Mouse (Mus musculus): ENCODE data around the gene Tsen2. TPM values are rescaled to one million over a fixed set of nuclear protein-coding genes. Genes with fewer than 3 reads are reported as not detected.

Gene Tsen2
- polyA plus RNA-seq, 1 experiment from 2014 or later, result 35.0 TPM

DNA sequence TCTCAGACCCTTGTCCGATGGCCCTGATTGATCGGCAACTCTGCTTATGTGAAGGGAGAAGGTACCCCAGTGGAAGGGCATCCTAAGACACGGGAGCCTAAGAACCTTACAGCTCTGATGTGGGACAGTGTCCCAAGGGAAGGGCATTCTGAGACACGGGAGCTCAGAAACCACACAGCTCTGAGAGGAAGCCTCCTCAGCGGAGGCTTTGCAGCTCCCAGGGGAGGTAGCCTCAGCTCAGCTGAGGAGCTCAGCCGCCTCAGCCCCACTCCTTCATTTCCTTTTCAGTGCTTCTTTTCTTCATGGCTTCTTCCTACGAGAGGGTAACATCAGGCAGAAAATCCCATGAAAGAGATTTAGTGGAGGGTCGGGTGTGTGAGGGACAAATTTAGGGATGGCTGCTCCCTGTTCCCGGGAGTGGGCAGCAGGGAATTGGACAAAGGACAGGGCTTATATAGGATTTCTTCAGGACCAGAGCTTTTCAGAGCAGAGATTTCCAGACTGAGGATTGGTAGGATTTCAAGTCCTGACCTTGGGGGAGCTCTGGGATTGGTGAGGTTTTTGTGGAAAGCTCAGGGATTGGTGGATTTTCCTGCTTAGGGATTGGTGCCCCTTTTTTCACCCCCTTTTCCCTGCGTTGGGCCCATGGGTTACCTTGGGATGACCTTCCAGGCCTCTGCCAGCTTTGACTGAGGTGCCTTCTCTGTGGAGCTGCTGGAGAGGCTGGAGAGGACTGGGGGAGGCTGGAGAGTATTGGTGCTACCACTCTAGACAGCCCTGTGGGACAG is 38.1 kb downstream of the Tsen2 start:
- H3K4me3 ChIP-seq, result no peak overlapping the region
- WGBS, result 79% methylated on average over 10 of the region's 10 CpGs
- no peaks in the 10 kb centered on the region for H3K9me3 ChIP-seq
- H3K36me3 ChIP-seq, result peaks cover 28% of the 10 kb centered on the region
- H3K4me2 ChIP-seq, result no peak overlapping the region
- H3K4me1 ChIP-seq, result no peaks in the 10 kb centered on the region
- no peak overlapping the region for H3K9ac ChIP-seq
- H3K27ac ChIP-seq, result no peak overlapping the region
- ATAC-seq (ENCODE audit: insufficient number of reproducible peaks, insufficient read depth, low FRiP score, low TSS enrichment, low read depth), result no peak
- H3K27me3 ChIP-seq, result no peaks in the 10 kb centered on the region

DNA sequence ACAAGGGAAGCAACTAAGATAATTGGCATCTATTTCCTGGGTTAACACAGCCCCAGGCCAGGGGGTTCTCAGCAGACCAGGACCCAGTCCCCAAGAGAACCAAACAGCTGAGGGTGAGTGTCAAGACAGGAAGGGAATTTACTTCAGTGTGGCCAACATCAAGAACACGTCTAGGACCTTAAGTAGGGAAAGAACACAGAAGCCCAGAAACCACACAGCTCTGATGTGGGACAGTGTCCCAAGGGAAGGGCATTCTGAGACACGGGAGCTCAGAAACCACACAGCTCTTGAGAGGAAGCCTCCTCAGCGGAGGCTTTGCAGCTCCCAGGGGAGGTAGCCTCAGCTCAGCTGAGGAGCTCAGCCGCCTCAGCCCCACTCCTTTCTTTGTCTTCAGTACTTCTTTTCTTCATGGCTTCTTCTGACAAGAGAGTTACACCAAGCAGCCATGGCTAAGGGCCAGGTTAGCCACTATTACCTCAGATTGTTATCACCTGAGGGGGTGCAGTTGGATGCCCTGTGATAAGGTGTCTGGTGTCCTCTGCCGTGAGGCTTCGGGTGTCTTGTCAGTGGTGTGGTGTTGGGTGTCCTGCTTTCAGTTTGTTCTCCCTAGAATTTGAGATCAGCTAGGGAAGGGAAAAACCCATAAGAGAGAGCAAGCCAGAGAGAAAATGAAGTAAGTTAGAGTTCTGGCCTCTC is 39.1 kb downstream of the Tsen2 start:
- H3K9me3 ChIP-seq, result no peaks in the 10 kb centered on the region
- no peak overlapping the region for H3K4me3 ChIP-seq
- no peak for ATAC-seq (ENCODE audit: insufficient number of reproducible peaks, insufficient read depth, low FRiP score, low TSS enrichment, low read depth)
- H3K27ac ChIP-seq, result no peak overlapping the region
- H3K4me1 ChIP-seq, result no peaks in the 10 kb centered on the region
- peaks cover 17% of the 10 kb centered on the region for H3K36me3 ChIP-seq
- H3K4me2 ChIP-seq, result no peak overlapping the region
- WGBS, result 70% methylated on average over 6 of the region's 6 CpGs
- no peak overlapping the region for H3K9ac ChIP-seq
- no peaks in the 10 kb centered on the region for H3K27me3 ChIP-seq

DNA sequence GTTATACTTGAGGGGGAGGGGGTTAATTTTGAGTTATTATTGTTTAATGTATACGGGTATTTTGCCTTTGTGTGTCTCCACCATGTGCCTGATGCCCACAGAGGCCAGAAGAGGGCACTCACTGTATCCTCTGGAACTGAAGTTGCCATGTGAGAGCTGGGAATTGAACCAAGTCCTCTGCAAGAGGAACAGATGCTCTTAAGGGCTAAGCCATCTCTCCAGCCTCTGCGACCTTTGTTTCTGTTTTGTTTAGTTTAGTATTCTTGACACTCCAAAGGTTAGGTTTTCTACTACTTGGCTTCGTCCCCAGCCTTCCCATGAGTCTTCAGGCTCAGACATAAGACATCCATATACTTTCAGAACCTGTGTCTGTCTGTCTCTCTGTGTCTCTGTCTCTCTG is 39.7 kb downstream of the Tsen2 start:
- no peak overlapping the region for H3K4me2 ChIP-seq
- H3K27me3 ChIP-seq, result no peaks in the 10 kb centered on the region
- H3K27ac ChIP-seq, result no peak overlapping the region
- WGBS, result 71% methylated on average over 3 of the region's 3 CpGs
- H3K9me3 ChIP-seq, result no peaks in the 10 kb centered on the region
- H3K4me3 ChIP-seq, result no peak overlapping the region
- H3K36me3 ChIP-seq, result peaks cover 11% of the 10 kb centered on the region; the same call in 1 of the 2 replicates
- no peak overlapping the region for H3K9ac ChIP-seq
- no peak for ATAC-seq (ENCODE audit: insufficient number of reproducible peaks, insufficient read depth, low FRiP score, low TSS enrichment, low read depth)
- H3K4me1 ChIP-seq, result no peaks in the 10 kb centered on the region

DNA sequence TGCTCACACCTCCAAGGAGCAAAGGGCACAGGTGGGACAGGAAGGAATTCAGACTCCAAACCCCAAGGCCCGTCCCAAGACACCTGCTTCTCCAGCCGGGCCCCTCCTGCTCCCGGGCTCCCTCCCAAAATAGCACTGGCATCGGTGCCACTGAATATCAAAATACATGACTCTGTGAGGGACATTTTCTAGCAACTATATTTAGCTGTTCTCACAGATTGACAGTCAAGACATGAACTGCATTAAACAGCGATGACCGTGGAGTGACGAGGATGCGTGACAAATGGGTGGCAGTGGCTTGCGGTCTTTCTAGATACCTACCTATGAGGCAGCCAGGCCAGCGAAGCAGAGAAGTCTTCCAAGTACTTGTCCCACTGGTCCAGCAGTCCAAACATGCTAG is 41.9 kb downstream of the Tsen2 start:
- H3K9ac ChIP-seq, result no peak overlapping the region
- ATAC-seq (ENCODE audit: insufficient number of reproducible peaks, insufficient read depth, low FRiP score, low TSS enrichment, low read depth), result no peak
- H3K27ac ChIP-seq, result no peak overlapping the region
- WGBS, result 86% methylated on average over 10 of the region's 10 CpGs
- no peak overlapping the region for H3K4me2 ChIP-seq
- H3K27me3 ChIP-seq, result no peaks in the 10 kb centered on the region
- no peak overlapping the region for H3K4me3 ChIP-seq
- H3K9me3 ChIP-seq, result no peaks in the 10 kb centered on the region
- H3K36me3 ChIP-seq, result peaks cover 5% of the 10 kb centered on the region; the same call in 1 of the 2 replicates
- H3K4me1 ChIP-seq, result no peaks in the 10 kb centered on the region

DNA sequence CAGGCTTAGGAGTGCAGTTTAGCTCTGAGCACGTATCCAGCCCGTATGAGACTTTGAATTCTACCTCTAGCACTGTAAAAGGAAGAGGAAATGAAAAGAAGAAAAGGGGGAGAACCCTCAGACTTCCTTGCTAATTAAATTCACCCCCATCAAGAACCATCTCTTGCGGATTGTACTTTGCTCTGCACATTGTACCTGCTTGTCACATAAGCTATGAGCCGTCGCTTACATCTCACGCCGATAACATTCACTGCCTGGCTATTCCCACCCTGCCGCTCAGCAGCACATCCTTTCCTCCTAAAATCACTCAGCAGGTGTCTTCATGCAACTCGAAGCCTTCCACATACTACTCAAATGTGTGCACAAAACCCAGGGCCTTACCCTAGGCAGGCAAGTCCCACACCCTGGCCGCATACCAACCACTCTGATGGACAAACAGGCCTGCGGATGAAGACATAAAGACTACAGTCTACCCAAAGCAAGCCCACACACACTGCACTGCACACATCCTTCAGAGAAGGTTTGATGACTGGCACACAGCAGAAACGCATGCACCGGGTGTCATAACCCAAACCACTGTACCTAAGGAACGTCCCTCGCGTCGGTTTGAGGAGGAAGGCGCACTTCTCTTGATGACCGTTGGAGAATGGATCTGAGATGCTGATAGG is 47.4 kb downstream of the Tsen2 start:
- Histone ChIP-seq H3K36me3 (no peaks in the 10 kb centered on the region), H3K9me3 (no peaks in the 10 kb centered on the region), H3K4me1 (peaks cover 5% of the 10 kb centered on the region; the same call in 1 of the 2 replicates), H3K27ac (no peak overlapping the region), H3K4me3 (no peak overlapping the region), H3K4me2 (no peak overlapping the region), H3K27me3 (no peaks in the 10 kb centered on the region), H3K9ac (no peak overlapping the region)
- no peak for ATAC-seq (ENCODE audit: insufficient number of reproducible peaks, insufficient read depth, low FRiP score, low TSS enrichment, low read depth)
- WGBS, result 86% methylated on average over 19 of the region's 19 CpGs

DNA sequence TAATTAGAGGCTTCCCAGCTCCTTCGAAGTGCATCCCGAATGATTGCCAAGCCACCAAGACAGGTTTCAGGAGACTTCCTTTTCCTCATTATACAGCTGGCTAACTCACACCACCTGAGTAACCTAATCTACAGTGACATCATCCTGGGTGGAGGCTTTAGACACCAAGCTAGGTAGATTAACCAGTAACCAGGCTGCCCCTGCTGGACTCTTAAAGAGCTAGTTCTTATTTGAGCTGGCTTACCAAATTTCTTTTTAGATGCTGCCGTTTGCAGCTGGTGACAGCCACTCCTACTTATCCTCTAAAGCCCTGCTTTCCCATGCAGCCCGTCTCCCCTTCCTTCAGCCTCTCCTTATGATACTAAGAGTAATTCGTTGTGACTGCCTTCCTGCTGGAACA is 48.0 kb downstream of the Tsen2 start, which contains the start of gene Mkrn2os:
Gene Mkrn2os (minus strand): TSS at position 119 of the 400 bp plus-strand sequence.
- Histone ChIP-seq H3K9me3 (no peaks in the 10 kb centered on the region), H3K9ac (0 out of 2 replicates have a peak within 1 kb of the TSS, but pooled peaks have one; percentile 21), H3K27ac (no peak within 1 kb of the TSS), H3K36me3 (no peaks in the 10 kb centered on the region), H3K4me1 (peaks cover 5% of the 10 kb centered on the region; the same call in 1 of the 2 replicates), H3K4me2 (no peak within 1 kb of the TSS), H3K27me3 (no peaks in the 10 kb centered on the region), H3K4me3 (no peak within 1 kb of the TSS)
- 32% methylated on average over 5 of the region's 5 CpGs for WGBS
- no peak for ATAC-seq (ENCODE audit: insufficient number of reproducible peaks, insufficient read depth, low FRiP score, low TSS enrichment, low read depth)

DNA sequence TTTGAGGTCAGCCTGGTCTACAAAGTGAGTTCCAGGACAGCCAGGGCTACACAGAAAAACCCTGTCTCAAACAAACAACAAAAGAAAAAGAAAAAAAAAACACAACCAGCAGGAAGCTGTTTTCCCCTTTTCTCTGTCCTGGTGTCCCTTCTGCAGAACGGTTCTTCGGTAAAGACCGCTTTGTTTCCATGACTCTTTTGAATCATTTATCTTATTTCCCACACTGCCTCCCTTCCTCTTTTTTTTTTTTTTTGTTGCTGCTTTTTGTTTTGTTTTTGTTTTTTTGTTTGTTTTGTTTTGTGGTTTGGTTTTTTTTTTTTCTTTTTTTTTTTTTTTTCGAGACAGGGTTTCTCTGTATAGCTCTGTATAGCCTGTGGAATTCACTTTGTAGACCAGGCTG is 48.8 kb downstream of the Tsen2 start:
- Histone ChIP-seq H3K4me1 (peaks cover 5% of the 10 kb centered on the region; the same call in 1 of the 2 replicates), H3K27ac (no peak overlapping the region), H3K27me3 (no peaks in the 10 kb centered on the region), H3K4me2 (no peak overlapping the region), H3K4me3 (no peak overlapping the region), H3K9ac (no peak overlapping the region), H3K36me3 (no peaks in the 10 kb centered on the region), H3K9me3 (no peaks in the 10 kb centered on the region)
- ATAC-seq (ENCODE audit: insufficient number of reproducible peaks, insufficient read depth, low FRiP score, low TSS enrichment, low read depth), result no peak
- 77% methylated on average over 4 of the region's 4 CpGs for WGBS

DNA sequence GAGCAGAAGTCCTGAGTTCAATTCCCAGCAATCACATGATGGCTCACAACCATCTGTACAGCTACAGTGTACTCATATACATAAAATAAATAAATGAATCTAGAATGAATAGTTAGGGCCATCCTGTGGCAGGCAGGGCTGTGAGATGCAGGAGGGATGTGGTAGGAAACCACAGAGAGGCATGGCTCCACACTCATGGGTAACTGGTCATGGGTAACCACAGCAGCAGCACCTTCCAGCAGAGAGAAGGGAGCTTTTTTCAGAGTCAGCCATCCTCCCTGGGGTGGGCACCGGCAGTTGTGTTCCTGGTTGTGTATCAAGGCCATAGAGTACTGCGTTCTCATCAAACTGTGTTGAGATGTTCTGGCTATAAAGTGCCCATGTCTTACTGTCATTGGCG is 50.0 kb downstream of the Tsen2 start:
- peaks cover 5% of the 10 kb centered on the region; the same call in 1 of the 2 replicates for H3K4me1 ChIP-seq
- H3K27ac ChIP-seq, result no peak overlapping the region
- 81% methylated on average over 3 of the region's 3 CpGs for WGBS

DNA sequence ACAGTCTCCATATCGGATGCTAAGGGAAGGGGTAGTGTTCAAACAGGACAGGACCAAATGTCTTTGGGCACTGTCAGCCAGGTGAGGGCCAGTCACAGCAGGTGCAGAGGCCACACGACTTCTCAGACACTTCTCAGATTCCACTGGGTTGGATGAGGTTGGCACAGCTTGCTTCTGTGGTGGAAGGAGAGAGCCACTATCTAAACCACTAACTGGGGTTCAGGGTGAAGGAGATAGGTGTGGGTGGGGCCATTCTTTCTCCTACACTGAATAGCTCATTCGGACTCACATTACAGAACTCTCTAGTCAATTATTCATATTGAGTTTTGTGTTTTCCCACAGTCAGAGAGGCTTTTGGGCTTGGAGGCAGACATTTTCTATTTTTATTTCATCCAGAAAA is 51.2 kb downstream of the Tsen2 start:
- no peak overlapping the region for H3K4me3 ChIP-seq
- H3K9me3 ChIP-seq, result no peaks in the 10 kb centered on the region
- peaks cover 5% of the 10 kb centered on the region; the same call in 1 of the 2 replicates for H3K4me1 ChIP-seq
- no peak overlapping the region for H3K27ac ChIP-seq
- 62% methylated on average over 3 of the region's 3 CpGs for WGBS
- H3K4me2 ChIP-seq, result no peak overlapping the region
- no peak for ATAC-seq (ENCODE audit: insufficient number of reproducible peaks, insufficient read depth, low FRiP score, low TSS enrichment, low read depth)
- H3K9ac ChIP-seq, result no peak overlapping the region
- H3K27me3 ChIP-seq, result no peaks in the 10 kb centered on the region
- no peaks in the 10 kb centered on the region for H3K36me3 ChIP-seq

More for the DNA sequence above, 50.0 kb downstream of the Tsen2 start:
- Histone ChIP-seq H3K4me2 (no peak overlapping the region), H3K4me3 (no peak overlapping the region), H3K9me3 (no peaks in the 10 kb centered on the region), H3K9ac (no peak overlapping the region), H3K36me3 (no peaks in the 10 kb centered on the region), H3K27me3 (no peaks in the 10 kb centered on the region)
- ATAC-seq (ENCODE audit: insufficient number of reproducible peaks, insufficient read depth, low FRiP score, low TSS enrichment, low read depth), result no peak

DNA sequence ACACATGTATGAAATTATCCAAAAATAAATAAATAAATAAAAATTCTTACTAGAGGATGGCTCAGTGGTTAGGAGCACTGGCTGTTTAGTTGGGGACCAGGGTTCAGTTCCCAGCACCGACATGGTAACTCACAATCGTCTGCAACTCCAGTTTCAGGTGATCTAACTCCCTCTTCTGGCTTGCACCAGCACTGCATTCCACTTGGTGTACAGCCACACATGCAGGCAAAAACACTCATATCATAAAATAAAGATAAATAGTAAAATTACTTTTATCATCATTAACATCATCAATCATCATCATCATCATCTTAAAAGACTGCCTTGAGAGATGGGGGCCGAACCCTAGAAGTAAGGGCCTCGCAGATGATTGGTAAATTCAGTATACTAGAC is 56.9 kb downstream of the Tsen2 start:
- Histone ChIP-seq H3K4me2 (peak overlapping the region; percentile 73), H3K4me3 (peak overlapping the region; percentile 89), H3K9me3 (no peaks in the 10 kb centered on the region), H3K27ac (no peak overlapping the region), H3K36me3 (peaks cover 15% of the 10 kb centered on the region), H3K9ac (no peak overlapping the region), H3K4me1 (peaks cover 11% of the 10 kb centered on the region), H3K27me3 (no peaks in the 10 kb centered on the region)
- no peak for ATAC-seq (ENCODE audit: insufficient number of reproducible peaks, insufficient read depth, low FRiP score, low TSS enrichment, low read depth)
- 62% methylated on average over 4 of the region's 4 CpGs for WGBS

DNA sequence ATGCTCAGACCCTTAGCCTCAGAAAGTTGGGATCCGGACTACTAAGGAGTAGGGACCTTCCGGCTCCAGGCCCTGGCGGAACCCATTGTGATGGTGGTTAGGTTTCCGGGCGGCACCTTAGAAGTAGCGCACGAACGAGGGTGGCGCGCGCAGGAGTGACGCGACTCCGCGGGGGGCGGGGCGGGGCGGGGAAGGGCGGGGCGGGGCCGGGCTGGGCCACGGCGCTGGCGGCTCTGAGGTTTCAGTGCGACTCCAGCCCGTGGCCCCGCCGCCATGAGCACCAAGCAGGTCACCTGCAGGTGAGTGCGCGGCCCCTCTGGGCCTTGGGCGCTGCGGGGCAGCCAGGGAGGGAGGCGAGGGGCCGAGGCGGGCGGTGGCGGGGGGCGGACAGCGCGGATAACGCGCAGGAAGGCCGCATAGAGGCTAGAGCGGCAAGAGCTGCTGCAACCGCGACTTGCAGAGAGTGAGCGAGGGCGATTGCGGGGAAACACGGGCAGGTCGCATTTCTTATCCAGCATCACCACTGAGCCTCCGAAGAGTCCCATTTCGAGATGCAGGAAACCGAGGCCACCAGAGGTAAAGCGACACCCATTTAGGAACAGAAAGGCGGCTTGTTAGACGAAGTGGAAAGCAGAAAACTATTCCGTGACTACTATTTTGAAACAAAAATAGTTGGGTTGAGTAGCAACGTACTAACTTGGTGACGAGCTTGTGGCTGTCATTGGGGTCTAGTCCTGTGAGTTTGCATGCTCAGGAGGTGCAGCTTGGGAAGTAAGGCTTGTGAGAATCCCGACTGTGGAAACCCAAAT is 57.5 kb downstream of the Tsen2 start, which contains the start of gene Mkrn2:
Gene Mkrn2 (plus strand): TSS at position 188 of the 809 bp plus-strand sequence.
- Histone ChIP-seq H3K27ac (peak within 1 kb of the TSS; percentile 84), H3K9ac (peak within 1 kb of the TSS; percentile 86), H3K4me1 (peaks cover 11% of the 10 kb centered on the region), H3K4me2 (peak within 1 kb of the TSS; percentile 73), H3K27me3 (no peaks in the 10 kb centered on the region), H3K36me3 (peaks cover 16% of the 10 kb centered on the region), H3K4me3 (peak within 1 kb of the TSS; percentile 89), H3K9me3 (no peaks in the 10 kb centered on the region)
- peak; percentile 90 for ATAC-seq (ENCODE audit: insufficient number of reproducible peaks, insufficient read depth, low FRiP score, low TSS enrichment, low read depth)
- under 1% methylated on average over 61 of the region's 61 CpGs for WGBS

Measured in embryonic facial prominence, embryonic 13.5 days (tissue).